Mouse (Mus musculus) small intestine, adult 2 months (tissue): ENCODE measurements around the gene Ubac2.

Experiments used
- CTCF ChIP-seq: fragments of 200-500 bp; IDR thresholded peaks from 2 replicates; pipeline ENCODE4 v1.5.1; 2012; ENCODE audit warnings: low read depth, mild to moderate bottlenecking, control low read depth, inconsistent platforms, low read length, moderate library complexity, mixed read lengths; ENCODE audit not compliant: insufficient replicate concordance, insufficient read length; ENCODE audit errors: extremely low read depth
- POLR2A ChIP-seq: fragments of 200-500 bp; IDR thresholded peaks from 2 replicates; pipeline ENCODE4 v1.6.1; 2012; ENCODE audit warnings: low read depth, mild to moderate bottlenecking, control low read depth, inconsistent platforms, low read length, moderate library complexity

DNA sequence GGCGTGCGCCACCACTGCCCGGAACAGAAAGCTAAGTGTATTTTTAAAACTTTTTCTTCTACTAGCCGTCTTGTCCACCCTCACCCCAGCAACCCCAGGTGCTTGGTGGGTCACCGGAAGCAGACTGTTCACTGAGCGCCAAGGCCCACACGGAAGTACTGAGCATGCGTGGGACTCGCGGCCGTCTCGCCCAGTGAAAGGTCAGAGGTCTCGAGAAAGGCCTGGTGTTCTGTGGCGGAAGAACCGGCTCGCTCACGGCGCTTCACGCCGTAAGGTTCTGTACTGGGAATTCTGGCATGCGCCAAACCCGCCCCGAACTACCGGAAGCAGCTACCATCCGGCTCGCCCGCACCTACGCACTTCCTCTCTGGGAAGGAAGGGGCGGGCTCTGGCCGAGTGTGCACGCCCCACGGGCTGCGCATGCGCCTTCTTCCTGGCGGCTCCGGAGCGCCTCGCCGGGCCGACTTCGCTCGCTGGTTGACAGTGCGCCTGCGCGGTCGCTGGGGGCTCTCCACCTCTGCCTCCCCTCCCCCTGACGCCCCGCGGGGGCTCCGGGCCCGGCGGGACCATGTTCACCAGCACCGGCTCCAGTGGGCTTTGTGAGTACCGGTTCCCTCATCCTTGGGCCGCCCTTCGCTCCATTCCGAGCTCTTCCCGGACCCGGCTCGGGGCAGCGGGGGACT is at the start of gene Ubac2:
- TF ChIP-seq POLR2A = peak; percentile 56
- no peak for TF ChIP-seq CTCF
